Mouse (Mus musculus) megakaryocyte, adult 5-6 weeks (primary cell): ENCODE measurements around the gene Senp6. TPM values are rescaled to one million over a fixed set of nuclear protein-coding genes. Genes with fewer than 3 reads are reported as not detected.
"Not testable (repeated sequence)": the region's sequence is repeated elsewhere in the genome, so short reads cannot be mapped to it uniquely, and the experiment has no call there.

ENCODE experiments used
- ATAC-seq: 2 replicates; pipeline ENCODE4 v1.8.0; 2016; ENCODE audit warnings: mild to moderate bottlenecking, inconsistent platforms; ENCODE audit not compliant: poor library complexity, severe bottlenecking
- total RNA-seq, 2 experiments: library from RNA; stranded (forward) in 1 of 2; stranded (reverse) in 1 of 2; fragments of 153-499, 151-499 nt in 1 of 2; fragments of 221-1000, 200-1000 nt in 1 of 2; gene quantifications; 2 replicates each; pipeline versions ENCODE4 v1.2.3 to v1.2.4; 2015 to 2017

Senp6 gene
- total RNA-seq (2015): 107 and 112 TPM in 2 replicates
- 88.1 and 101 TPM in 2 replicates for total RNA-seq (2017)

DNA sequence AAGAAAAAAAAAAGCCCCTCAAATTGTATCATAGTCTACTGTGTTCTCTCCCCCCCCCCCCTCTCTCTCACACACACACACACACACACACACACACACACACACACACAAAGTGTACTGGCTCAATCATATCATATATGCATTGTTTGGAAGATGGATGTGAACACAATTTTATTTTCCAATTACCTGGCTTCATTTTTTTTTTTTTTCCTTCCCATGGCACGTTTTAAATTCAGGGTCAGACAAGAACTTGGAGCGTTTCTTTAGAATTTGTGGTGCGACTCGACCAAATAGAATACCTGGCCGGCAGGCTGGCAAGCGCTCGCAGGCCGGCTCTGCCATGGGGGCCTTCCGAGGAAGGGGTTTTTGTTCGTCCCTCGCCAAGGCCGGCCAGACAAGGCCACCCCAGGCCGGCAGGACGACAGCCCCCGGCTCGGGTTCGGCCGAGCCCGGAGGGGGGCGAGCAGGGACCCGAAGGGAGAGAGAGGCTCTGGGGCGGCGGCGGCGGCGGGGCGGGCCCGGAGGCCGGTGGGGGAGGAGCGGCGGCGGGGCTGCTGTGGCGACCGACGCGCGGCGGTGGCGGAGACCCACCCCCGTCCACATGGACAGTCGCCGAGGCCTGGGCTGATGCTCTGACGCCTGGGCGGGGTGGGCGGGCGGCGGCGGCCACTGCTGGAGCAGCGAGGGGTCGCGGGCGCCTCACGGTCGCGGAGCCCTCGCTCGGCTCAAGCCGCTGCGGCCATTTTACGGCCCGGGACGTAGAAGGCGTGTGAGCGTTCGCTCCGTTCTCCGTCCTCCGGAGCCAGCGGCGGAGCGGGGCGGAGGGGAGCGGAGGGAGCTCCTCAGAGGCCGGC lies at the start of gene Senp6:
Gene Senp6 (plus strand): TSS at position 537 of the 854 bp plus-strand sequence.
- ATAC-seq: peak; percentile 76

DNA sequence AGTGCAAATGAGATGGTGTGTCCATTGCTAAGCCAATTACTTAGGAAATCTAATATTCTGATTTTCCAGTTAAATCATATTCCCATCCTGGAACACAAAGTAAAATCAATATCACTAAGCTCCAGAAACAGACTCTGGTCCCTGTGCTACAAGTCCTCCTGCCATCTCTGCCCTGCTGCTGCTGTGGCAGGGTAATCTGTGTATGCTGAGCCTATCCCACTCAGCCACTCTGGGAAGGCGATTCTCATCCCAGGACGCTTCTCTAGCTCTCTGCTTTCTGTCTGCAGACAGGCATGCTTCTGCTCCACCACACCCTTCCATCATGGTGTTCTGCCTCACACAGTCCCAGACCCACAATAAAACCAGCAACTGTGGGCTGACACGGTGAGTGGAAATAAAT lies 46.3 kb upstream of the Senp6 start:
- ATAC-seq: no peak

DNA sequence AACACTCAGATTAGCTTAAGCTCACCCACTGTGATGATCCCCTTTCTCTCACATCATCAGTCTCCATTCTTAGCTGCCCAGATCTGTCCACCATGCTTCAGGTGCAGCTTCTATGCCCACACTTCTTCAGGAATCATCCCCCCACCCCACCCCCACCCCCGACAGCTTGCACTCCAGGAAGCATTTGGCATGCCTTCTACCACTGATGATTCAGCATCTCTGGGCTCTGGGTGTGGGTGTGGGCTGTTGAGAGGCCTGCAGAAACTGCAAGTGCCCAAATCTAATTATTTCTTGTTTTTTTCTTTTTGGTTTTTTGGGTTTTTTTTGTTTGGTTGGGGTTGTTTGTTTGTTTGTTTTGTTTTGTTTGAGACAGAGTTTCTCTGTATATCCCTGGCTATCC lies 45.1 kb upstream of the Senp6 start:
- no peak for ATAC-seq

DNA sequence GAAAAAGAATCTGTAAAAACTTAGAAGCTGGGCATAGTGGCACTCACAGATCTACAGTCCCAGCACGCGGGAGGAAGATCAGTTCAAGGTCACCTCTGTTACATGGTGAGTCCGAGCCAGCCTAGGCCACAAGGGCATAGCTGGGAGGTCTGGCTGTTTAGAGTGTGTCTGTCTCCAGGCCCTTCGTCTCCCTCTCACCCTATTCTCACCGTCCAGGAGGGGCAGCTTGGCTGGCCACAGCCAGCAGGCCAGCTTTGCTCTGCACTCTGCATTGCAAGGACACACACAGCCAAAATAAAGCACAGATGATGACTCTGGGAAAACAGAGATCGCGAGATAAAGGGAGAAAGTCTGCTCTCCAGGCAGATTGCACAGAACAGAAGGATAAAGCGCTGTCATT lies 43.9 kb upstream of the Senp6 start:
- ATAC-seq: no peak

DNA sequence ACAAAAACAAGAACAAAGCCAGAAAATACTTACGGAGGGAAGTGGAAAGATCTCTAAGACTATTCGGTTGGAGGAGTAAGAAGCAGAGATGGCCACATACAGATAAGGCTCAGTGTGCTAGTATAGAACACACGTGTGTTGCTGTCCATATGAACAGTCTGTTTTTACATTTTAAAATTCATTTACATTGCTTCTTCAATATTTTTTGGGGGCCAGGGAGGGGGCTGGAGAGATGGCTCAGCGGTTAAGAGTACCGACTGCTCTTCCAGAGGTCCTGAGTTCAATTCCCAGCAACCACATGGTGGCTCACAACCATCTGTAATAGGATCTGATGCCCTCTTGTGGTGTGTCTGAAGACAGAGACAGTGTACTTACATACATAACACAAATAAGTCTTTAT lies 41.4 kb upstream of the Senp6 start:
- not testable (repeated sequence) for ATAC-seq

DNA sequence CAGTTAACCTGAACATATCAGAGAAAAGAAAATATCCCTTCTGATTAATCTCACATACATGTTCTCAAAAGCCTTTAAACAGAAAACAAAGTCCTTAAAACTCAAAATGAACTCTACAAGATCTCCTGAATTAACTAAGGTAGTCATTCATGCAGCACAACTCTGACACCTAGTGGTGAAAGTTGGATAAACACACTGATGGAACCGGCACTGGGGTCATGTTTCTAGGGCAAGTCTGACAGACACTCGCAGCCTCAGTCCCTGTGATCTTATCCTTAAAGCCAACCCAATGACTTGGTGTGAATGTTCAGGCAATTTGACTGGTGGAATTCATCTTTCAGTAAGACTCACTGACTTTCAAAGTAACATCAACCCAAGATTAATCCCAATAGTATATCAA lies 40.7 kb upstream of the Senp6 start:
- ATAC-seq: peak; percentile 95

DNA sequence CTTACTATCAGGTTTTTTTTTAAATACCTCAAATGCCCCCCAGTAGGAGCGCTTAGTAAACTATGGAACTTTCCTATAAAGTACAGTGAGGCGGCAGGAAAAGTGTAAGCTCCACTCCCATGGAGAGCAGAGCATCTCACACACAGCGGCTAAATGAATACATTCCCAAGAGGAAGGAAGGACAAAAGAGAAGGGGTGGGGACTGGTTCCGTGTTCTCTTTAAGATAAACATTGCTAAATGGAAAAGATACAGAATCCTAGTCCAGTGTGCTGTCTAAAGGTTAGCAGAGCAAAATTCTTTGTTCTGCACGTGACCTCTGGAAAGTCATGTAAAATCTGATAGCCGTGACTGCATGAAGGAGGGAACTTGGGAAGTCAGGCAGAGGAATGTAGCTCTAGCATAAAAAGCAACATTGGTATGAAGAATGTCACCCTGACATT lies 40.1 kb upstream of the Senp6 start:
- no peak for ATAC-seq

DNA sequence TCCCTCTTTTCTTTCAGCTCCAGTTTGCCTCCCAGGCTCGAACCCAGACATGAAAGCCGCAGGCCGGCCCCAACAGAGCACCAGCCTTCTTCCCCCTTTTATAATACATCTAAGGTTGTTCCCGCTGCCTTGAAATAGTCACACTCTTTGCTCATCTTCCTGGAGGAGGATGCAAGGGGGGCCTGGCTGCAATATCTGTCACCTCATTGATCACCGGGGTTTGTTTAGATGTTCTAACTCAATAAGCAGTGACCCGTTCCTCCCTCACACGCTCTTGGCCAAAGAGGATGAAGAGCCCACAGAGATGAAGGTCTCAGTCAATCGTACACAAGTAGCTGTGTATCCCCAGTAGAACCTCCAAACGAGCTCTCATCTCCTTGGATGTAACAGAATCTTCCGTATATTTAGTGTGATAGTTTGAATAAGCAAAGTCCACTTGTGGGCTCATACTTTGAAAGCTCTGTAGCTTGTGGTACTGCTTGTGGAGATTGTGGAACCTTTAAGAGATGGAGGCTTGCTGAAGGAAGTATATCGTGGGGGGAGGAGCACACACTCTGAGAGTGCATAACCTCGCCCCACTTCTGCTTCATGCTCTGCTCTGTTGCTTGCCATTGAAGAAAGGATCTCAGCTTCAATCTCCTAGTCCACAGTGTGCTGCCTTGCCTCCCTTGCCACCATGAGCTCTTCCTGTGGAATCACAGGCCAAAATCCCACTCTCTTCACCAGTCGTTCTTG lies 29.3 kb upstream of the Senp6 start:
- no peak for ATAC-seq

DNA sequence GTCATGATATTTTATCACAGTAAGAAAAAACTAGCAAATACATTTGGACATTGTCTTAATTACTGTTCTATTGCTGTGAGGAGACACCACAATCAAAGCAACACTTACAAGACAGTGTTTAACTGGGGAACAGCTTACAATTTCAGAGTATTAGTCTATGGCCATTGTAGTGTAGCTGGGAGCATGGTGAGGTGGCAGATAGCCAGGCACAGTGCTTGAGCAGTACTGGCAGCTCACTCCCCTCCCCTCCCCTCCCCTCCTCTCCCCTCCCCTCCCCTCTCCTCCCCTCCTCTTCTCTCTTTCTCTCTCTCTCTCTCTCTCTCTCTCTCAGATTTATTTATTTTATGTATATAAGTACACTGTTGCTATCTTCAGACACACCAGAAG lies 28.7 kb upstream of the Senp6 start:
- ATAC-seq: no peak

DNA sequence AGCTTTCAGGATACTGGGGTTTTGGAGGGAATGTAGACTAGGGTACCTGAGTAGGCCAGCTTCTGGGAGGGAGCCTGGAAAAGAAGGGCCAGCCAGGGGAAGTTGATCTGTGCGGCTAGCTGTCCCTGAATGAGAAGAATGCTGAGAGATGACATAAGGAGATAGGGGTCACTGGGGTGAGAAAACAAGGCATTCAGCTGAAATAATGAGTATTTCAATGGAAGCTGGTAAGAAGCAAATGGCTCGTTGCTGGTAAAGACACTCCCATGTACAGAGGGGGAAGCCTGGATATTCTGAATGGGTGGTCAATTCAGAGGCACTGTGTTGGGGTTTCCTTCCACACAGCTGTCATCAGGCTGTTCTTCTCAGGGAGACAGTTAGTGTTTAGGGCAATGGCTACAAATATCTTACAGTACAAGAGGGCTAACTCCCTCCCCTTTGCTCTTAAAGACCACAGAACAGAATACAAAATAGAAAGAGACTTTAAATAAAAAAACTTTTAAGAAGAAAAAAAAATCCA lies 27.3 kb upstream of the Senp6 start:
- no peak for ATAC-seq

DNA sequence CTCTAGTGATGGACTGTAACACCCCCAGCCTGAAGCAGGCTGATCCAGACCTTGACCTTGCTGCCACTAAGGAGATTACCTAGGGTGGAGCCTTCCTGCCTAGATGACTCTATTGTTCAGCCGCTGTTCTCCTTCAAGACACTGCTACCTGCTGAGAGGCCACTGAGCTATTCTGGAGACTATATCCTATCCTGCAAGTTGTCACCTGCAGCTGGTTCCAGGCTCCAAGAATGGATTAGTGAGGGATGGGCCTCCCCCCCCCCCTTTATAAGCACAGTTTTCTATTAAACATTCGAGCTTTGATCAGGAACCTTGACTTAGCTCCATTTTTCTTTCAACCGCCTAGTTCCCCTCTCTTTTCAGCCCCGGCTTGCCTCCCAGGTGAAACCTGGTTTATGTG lies 22.4 kb upstream of the Senp6 start:
- ATAC-seq: not testable (repeated sequence)

DNA sequence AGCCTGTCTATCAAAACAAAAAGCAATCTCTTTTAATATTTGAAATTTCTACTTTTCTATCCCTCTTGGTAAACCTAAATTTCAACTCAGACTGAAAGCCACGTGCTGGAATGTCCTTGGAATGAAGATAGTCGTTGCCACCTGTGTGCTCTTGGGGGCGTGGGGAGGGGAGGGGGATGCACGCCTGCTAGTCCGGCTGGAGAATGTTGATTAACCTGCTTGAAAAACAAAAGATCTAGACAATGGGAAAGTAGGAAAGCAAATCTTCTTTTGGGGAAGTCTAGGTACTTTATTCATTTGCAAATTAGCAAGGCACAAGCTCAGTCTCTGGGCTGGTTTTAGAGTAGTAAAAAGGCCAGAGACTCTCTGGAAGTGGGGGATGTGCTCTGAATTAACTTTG lies 17.4 kb upstream of the Senp6 start:
- ATAC-seq: not testable (repeated sequence)

DNA sequence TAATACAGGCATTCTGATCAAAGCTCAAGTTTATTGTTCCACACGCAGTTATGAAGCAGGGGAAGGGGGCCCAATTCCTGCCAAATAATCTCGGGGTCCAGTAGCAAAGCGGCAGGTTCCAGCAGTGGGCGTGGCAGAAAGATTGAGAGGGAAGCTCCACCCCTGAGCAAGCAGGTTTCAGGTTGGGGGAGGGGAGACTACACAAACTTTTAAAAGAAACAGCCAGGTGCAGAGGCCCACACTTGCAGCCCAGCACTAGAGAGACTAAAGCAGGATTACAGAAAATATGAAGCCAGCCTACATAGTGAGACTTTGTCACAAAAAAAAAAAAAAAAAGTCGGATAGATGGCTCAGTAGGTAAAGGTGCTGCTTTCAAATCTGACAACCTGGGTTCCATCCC lies 13.8 kb upstream of the Senp6 start:
- ATAC-seq: no peak

DNA sequence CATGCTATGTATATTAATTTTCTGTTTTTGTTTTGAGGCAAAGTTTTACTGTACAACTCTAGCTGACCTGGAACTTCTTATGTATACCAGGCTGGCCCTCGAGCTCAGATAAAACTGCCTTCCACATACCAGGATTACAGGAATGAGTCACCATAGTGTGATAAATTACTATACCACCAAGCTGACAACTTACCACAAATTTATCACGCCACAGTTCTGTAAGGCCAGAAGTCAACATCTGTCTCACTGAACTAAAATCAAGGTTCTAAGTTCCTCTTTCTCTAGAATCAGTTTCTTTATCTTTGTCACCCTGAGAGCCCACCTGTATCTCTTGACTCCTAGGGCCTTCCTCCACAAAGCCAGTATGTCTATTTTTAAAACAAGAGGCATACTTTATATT lies 9.0 kb upstream of the Senp6 start:
- ATAC-seq: peak; percentile 40; the same call in 1 of the 2 replicates

DNA sequence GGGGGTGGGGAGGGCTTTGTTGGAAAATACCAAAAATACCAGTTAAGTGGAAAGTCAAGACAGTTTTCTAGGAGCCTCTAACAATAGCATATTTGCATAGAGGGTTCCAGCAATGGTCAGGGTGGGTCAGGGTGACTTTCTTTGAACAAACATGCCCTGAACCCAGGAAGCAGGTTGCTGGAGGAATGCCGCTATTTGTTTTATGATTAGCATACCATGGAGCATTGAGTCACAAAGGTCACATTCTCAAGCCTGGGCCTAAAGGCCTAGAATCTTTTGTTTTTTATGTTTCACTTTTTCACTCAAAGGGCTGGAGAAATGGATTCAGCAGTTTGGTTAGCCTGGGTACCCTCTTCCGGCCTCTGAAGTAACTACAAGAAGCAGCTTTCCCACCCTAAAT lies 1.2 kb upstream of the Senp6 start:
- not testable (repeated sequence) for ATAC-seq

DNA sequence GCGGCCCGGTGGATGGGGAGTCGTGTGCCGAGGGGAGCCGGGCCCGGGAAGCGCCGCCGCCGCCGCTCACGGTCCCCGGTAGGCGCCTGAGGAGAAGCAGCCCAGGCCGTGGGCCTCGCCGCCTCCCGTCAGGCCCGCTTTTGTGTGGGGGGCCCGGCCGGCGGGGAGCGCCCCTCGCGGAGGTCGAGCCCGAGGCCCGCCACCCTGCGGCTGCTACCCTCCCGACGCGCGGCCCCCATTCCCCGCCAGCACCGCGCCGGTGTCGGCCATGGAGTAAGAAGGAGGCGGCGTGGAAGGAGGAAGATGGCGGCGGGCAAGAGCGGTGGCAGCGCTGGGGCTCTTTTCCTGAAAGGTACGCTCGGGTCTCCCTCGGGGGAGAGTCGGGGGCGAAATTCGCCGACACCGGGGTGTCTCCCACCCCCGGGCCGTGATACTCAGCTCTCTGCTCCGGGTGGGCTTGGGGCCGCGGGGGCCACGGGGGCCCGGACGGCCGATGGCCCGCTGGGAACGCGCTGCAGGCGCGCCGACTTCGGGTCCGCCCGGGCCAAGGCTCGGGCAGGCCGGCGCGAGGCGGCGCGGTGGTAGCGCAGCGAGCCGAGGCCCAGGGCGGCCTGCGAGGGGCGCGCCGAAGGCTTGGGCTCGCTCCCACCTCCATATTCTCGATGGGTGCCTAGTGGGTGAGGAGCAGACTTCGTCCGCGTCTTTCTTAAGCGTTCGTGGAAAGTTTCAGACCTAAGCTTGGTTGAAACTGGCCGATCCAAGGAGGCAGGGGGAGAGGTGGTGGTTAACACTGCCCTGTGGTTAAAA lies 721 bp downstream of the Senp6 start:
- ATAC-seq: peak; percentile 69

DNA sequence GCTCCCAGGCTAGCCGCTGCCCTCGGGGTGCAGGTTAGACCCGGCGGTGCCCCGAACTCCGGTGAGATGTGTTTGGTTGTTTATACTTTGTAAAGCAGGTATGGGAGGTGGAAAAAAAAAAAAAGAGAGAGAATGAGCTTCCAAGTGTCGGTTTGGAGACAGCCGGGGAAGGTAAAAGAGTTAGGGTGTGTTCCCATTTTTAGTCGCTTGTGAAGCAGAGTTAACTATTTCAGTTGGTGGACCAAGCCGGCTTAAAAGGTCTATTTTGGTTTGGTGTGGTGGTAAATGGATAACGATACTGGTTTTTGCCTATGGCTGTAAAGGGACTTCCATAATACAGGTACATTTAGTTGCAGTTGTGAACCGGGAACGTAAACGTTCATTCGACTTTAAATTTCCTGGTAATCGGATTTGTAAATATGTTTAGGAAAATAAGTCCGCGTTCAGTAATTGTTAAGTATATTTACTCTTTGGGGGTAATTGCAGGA lies 1.4 kb downstream of the Senp6 start:
- no peak; the same call in 1 of the 2 replicates for ATAC-seq

DNA sequence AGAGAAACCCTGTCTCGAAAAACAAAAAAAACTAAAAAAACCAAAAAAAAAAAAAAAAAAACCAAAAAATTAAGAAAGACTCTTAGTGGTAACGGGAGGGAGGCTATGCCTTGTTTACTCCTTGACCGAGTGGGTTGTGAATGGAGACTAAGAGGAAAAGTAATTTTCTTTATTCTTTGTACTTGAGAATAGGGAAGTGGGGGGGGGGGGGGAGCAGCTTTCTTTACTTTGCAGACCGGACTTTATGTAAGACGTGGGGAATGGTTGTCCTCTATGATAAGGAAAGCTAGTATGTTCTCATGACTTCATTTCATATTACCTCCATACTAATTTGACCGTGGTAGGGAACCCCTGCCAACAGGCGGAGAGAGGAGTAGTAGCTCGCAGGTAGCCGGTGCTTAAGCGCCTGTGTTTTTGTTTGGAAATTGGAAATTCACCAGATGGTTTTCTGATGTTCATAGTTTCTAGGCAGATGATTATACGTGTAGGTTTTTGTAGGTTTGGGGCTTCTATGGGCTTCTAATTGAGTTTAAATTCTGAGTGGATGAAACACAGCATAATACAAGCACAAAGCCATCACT lies 2.1 kb downstream of the Senp6 start:
- peak; percentile 19 for ATAC-seq

DNA sequence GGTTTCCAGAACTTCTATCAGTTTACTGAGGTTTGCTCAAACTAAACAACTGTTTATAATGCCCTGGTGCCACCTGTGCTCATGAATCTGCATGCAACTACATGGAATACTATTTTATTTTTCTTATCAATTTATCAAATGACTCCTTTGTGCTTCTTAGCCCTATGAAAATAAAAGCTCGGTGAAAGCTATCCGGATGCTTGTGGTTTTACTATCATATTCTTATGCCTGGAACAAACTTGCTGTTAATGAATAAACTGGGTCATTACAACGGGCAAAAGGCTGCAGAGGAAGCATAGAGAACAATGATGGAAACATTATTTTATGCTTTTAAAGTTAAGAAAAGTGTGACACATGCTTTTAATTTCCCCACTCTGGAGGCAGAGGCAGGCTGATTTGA lies 3.3 kb downstream of the Senp6 start:
- no peak for ATAC-seq

DNA sequence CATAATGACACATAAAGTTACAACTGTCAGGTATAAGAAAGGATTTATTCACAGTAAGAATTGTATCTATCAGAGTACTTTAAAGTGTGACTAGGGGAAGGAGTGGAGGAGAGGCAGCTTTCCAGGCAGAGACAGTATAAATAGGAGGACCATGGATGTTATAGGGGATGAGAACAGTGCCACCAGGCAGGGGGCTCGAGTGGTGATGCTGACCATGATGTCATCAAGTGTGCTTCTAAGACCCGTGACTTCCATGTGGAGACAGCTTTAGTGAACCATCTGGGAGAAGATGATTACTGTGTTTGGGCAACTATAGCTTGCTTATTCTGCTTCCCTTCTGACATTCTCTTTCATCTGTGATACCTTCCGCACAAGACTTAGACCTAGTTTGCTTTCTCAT lies 4.9 kb downstream of the Senp6 start:
- no peak for ATAC-seq
